Mouse (Mus musculus): ENCODE results near the gene Capn1.

DNA sequence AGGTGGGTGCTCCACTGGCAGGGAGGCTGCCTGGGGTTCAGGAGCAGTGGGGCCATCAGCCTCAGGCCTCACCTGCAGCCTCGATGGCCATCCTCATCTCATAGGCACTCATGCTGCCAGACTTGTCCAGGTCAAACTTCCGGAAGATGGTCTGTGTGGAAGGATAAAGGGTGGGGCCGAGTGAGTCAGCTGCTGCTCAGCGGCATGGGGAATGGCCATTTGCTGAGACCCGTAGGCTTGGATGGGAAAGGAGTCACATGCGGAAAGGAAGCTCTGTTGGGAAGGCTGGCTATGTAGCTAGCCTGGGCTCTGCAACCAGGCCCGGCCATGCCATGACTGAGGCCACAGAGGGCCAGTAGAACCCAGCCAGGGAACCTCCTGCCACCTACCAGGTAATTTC, 24.2 kb downstream of the Capn1 start:
- TF ChIP-seq CTCF (IDR thresholded peaks at IDR 0.05; ENCODE audit: insufficient read depth, low read length) (no peak), POLR2A (IDR thresholded peaks at IDR 0.05; ENCODE audit: borderline replicate concordance, extremely low read depth, low read depth, low read length) (no peak)

Data from lung, adult 2 months (tissue).